Mouse (Mus musculus): Measurements from ENCODE around the gene Lrmda.

Lrmda gene

GRCm38 (mm10) chr14:22101961-22102805, 82.7 kb downstream of the Lrmda start:
- no peak for DNase-seq

DNA sequence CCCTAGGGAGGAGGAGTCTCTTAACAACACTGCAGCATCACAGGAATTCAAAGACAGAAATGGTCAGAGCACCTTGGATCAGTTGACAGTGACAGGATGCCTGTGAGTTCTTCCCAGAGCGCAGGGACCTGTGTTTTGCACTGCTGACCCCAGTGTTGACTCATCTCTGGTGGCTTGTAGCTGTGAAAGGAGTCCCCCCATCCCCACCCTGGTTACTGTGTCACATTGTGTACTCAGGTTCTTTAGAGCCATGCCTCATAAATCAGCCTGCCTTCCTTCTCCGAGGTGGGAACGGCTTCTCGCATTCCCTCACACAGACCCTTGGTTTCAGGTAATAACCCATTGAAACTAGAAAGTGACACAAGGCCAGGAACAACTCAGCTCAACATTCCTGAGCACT, 86.3 kb downstream of the Lrmda start:
- no peak for DNase-seq

GRCm38 (mm10) chr14:22106777-22107176, 87.3 kb downstream of the Lrmda start:
- no peak for DNase-seq

DNA sequence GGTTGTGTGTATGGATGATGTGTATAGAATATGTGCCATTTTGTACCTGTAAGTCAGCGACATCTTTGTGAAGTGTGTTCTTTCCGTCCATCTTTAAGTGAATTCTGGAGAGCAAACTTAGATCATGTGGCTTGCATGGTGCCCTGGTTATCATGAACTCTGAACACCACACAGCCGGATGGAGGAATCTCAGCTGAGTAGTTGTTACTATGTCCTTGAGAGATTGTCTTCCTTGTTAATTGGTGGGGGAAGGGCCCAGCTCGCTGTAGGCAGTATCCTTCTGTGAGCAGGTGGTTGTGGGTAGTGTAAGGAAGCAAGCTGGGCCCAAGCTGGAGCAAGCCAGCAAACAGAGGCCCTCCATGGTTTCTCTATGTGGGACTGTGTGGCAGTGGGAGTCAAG, 89.9 kb downstream of the Lrmda start:
- DNase-seq, result no peak

DNA sequence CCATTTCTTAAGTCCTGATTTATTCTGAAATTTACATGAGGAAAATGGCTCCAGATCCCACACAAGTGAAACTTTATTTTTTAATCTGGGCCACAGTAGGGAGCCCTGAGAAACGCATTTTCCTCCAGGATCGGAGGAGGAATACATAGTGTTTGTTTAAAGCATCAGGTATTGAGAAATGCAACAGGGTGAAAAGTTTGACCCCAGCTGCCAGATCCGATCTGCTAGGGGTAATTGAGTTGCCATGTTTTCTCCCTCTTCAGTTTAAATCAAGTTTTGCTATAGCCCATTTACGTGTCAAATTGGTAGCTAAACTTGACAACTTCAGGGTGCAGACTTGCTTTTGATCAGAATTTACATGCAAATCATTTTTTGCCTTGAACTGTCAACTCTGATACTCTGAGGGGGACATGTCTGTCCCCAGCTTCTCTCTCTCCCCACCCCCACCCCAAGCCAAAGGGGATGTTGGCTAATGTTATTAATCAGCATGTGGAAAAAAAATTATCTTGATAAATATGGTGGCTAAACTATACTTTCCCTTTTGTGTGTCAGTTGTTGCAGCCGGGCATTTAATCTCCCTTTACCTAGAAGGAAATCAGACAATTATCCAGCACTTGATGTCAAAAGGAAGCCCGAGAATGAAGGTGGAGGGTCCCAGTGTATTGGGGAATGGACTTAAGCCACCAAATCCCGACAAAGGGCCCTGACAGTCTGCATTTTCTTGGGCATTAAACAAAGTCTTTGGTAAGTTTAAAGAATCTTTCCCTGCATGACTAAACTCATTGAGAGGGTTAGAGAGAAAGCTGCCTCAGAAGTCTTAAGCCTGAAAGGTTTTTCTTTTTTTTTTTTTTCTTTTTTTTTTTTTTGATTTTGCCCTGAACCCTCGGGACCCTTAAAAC, 94.2 kb downstream of the Lrmda start:
- no peak for DNase-seq

GRCm38 (mm10) chr14:22114651-22115351, 95.3 kb downstream of the Lrmda start:
- DNase-seq, result no peak

GRCm38 (mm10) chr14:22118096-22118495, 98.6 kb downstream of the Lrmda start:
- no peak for DNase-seq

- no peak for DNase-seq
Measured at GRCm38 (mm10) chr14:22118512-22118911, 99.0 kb downstream of the Lrmda start.

DNA sequence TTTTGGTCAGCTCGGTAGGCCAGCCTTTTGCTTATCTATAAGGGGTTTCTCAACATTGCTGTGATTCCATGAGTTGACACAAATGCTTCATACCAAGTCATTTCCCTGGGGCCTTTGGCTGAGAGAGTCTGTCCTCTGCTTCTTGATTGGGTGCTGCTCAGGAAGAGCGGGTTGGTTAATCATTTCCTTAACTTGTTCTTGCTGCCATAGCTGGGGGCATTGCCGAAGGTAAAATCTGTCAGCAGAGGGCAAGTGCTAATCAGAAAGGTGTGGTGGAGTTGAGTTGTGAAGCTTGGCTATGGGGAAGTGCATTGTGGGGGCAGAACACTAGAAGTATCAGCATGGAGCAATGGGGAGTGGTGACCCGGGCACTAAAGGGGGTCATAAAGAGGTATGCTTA, 106.8 kb downstream of the Lrmda start:
- no peak for DNase-seq

DNA sequence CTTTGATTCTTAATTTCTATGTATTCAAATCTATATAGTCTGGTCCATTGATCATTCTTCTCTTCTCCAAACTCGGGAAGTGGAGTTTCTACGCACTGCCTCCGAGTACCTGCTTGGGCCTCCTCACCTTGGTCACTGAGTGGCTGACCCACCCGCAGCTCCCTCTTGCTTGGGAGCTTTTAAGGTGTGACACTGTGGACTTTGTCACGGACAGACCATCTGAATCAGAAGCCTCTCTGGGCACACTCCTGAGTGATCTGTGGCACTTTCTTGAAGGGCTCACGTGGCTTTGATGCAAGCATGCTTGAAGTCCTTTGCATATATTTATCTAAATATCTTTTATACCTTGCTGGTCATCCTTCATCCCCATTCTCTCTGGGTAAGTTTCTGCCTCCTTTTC, 107.3 kb downstream of the Lrmda start:
- DNase-seq, result no peak

DNA sequence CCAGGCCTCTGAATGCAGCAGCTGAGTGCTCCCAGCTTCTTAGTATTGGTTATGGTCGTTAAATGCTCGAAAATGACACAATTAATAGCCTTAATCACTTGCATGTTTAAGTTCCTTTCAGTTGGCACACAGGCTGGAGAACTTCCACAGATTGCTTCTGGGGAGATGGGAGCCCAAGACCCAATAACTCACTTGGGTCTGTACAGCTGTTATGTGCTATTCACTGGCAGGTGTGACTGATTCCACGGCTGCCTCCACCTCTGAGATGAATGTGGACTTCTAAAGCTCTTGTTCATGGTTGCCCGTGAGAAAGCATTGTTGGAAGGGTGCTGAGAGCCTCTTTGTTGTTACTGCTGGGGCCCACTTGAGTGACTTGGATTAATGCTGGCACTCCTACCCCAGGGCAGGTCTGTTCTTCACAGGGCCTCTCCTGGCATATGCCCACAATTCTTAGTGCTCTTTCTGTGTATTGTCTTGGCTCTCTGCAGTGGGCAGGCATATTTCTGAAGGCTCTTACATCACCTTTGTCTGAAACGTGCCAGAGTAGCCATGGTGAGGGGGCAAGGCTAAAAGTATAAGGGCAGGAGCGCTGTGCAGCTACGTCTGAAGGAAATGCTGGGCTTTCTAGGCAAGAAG, 111.6 kb downstream of the Lrmda start:
- DNase-seq, result no peak

- no peak for DNase-seq
Measured at GRCm38 (mm10) chr14:22139281-22139680, 119.8 kb downstream of the Lrmda start.

DNA sequence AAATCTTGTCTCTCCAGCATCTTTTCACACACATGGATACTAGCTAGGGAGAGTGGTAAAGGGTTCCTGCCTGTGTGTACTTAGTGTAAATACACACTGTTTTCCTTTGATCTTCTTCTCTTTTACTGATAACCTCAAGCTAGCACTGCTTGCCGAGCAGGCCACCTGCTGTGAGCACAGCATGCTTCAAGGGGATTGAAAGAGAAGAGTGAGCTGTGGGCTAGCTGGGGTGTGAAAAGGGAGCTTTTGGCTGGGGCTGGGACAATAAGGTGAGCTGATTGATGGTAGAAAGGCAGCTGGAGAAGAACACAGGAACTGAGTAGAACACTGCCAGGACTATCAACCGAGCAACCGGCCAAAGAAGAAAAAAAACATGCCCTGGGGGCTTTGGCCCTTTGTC, 124.5 kb downstream of the Lrmda start:
- no peak for DNase-seq

- DNase-seq, result no peak
Measured at GRCm38 (mm10) chr14:22145863-22146262, 126.4 kb downstream of the Lrmda start.

- no peak for DNase-seq
Measured at GRCm38 (mm10) chr14:22146508-22147044, 127.1 kb downstream of the Lrmda start.

GRCm38 (mm10) chr14:22147341-22148024, 128.0 kb downstream of the Lrmda start:
- no peak for DNase-seq

DNA sequence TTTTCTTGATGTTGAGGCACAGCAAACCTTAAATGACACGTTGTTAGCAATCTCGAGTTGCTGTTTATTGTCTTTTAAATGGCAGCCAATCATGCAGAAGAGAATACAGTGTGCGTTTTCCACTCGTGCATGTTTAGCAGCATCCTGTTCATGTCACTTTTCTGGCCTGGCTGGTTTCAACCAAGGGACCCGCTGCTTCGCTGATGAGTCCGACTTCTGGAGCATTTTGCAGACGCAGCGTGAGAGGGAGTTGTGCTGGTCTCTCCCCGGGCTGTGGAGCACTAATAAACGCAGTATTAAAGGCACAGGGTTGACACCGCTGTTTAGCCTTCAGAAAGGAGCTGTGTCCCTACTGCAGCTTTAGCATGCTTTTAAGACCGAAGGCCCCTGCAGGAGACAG, 133.2 kb downstream of the Lrmda start:
- DNase-seq, result no peak

DNA sequence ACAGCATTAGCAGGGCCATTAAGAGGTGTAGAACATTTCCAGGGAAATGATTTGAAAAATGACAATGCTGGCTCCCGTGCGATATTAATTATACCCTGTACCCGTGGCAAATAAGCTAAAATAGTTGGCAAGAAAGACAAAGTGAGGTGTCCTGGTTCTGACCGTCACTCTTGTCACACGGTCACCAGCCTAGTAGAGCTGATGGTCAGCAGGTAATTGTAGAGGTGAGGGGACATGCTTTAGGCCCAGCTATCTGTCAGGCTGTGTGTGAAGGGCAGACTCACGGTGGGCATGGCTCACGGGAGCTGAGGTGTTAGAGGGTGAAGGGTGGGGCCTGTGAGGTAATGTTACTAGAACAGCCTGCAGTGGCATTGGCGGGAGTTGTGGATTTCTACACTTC, 134.6 kb downstream of the Lrmda start:
- DNase-seq, result no peak

DNA sequence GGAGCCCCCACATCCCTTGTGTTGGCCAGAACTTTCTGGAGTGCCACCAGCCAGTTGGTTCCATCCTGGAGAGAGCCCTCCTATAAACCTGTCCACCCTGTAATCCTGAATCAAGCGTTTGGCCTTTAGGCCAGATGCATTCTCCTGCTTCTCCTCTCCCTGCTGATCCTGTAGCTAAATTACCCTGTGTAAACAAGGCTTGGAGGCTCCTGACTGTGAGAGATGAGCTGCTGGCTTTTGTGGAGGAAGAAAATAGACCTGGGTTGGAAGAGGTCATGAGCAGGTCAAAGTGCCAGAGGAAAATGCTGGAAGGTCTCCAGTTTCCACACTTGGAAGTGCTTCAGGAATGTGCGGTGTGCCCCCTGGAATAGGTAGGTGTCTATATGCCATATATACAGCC, 135.5 kb downstream of the Lrmda start:
- DNase-seq, result no peak

DNA sequence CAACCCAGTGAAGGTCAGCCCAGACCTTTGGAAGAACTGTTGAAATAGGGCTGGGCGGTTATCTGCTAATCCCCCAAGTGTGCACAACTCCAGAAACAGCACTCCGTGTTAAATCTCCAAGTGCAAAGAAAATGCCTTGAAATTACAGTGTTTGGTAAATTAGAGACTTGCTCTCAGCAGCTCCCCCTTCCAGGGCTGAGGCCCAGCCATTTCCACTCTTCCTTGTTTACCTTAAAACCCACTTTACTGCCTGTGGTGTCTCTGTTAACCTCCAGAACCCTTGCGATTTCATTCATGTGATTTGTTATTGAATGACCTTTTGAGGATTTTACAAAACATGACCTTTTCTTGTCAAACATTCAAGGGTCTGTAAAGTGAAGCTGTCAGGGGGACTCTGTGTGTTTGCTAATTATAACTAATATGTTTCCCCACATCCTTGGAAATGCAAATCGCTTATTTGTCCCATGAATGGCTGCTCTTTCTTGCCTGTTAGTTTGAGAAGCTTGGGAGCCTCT, 136.1 kb downstream of the Lrmda start:
- no peak for DNase-seq

DNA sequence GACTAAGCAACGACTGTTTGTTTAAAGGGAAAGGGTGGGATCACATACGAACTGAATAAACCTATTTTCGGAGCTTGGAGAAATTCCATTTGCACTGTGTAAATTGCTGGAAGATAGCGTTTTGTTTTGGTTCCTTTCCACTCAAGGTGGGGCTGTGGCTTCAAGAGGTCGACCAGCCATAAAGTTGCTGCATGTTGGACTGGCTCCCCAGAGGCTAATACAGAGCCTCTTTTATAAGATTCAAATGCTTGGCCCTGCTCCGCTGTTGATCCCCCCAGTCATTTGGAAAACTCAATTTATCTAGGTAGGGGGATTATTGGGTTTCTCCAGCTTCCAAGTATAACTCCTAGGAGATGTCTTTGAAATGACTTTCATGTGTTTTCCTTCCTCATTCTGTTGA, 137.5 kb downstream of the Lrmda start:
- DNase-seq, result no peak

- no peak for DNase-seq
Measured at GRCm38 (mm10) chr14:22161416-22161815, 141.9 kb downstream of the Lrmda start.
